Mouse (Mus musculus) activated CD4-positive, CD25-positive, alpha-beta regulatory T cell, adult 9 weeks (primary cell): ENCODE results near the gene Gm11146. TPM values are rescaled to one million over a fixed set of nuclear protein-coding genes. Genes with fewer than 3 reads are reported as not detected.

Source experiments
- polyA plus RNA-seq: library from polyadenylated mRNA; unstranded; fragments of 100-300 nt; shearing (Covaris generic); gene quantifications from one replicate; pipeline ENCODE4 v1.2.1, GENCODE M21; 2017

The Gm11146 gene
- polyA plus RNA-seq = not detected

GRCm38 (mm10) chr16:77601994-77602393, at the start of gene Gm11146:
TSS of gene Gm11146 (minus strand) at chr16:77602094.

